Mouse (Mus musculus) ES-Bruce4 (cell line): ENCODE measurements around the gene Rhebl1. TPM values are rescaled to one million over a fixed set of nuclear protein-coding genes. Genes with fewer than 3 reads are reported as not detected.

ENCODE experiments used
- H3K27ac ChIP-seq: 2 replicates; pipeline ENCODE4 v1.5.1; 2012; ENCODE audit warnings: low read length, inconsistent platforms; ENCODE audit not compliant: insufficient read depth
- H3K27me3 ChIP-seq: 2 replicates; pipeline ENCODE4 v1.6.1; 2012; ENCODE audit warnings: mild to moderate bottlenecking, low read length, inconsistent platforms; ENCODE audit not compliant: control insufficient read depth, poor library complexity, insufficient read depth, severe bottlenecking
- H3K36me3 ChIP-seq: 2 replicates; pipeline ENCODE4 v1.6.1; 2012; ENCODE audit warnings: inconsistent platforms, mild to moderate bottlenecking, low read length, moderate library complexity; ENCODE audit not compliant: control insufficient read depth, poor library complexity, insufficient read depth, severe bottlenecking
- H3K4me1 ChIP-seq: one replicate; pipeline ENCODE4 v1.8.1; 2011; ENCODE audit warnings: low read length; ENCODE audit not compliant: control insufficient read depth, insufficient read depth
- H3K4me3 ChIP-seq: 2 replicates; pipeline ENCODE4 v1.5.1; 2011; ENCODE audit warnings: low read depth, mild to moderate bottlenecking, low read length
- H3K9ac ChIP-seq: 2 replicates; pipeline ENCODE4 v1.6.1; 2012; ENCODE audit warnings: low read depth, mild to moderate bottlenecking, inconsistent platforms; ENCODE audit not compliant: poor library complexity, severe bottlenecking
- H3K9me3 ChIP-seq: replicated peaks from 2 replicates; pipeline ENCODE4 v1.6.1; 2012; ENCODE audit warnings: mild to moderate bottlenecking, low read length, inconsistent platforms; ENCODE audit not compliant: control insufficient read depth, poor library complexity, insufficient read depth, severe bottlenecking
- CTCF ChIP-seq: IDR thresholded peaks from one replicate; pipeline ENCODE4 v1.8.1; 2011; ENCODE audit warnings: low read depth, low read length
- EP300 ChIP-seq: IDR thresholded peaks from 2 replicates; pipeline ENCODE4 v1.6.1; 2011; ENCODE audit warnings: low read depth, low read length; ENCODE audit not compliant: insufficient read depth
- POLR2A ChIP-seq: IDR thresholded peaks from one replicate; pipeline ENCODE4 v1.8.1; 2011; ENCODE audit warnings: low read length; ENCODE audit not compliant: insufficient read depth
- polyA plus RNA-seq: library from polyadenylated mRNA; stranded (reverse); fragments of >200 nt; gene quantifications from 2 replicates; pipeline ENCODE4 v1.2.4, GENCODE M21; 2011; ENCODE audit warnings: low read depth; ENCODE audit not compliant: missing spikeins, insufficient read depth, insufficient read length

Rhebl1 gene
- polyA plus RNA-seq, 1 experiment = 41.9 TPM

GRCm38 (mm10) chr15:98854214-98854613 lies 40.1 kb downstream of the Rhebl1 start:
- no peak overlapping the region for H3K27ac ChIP-seq
- no peaks in the 10 kb centered on the region for H3K4me1 ChIP-seq
- H3K36me3 ChIP-seq = peaks cover 57% of the 10 kb centered on the region
- H3K9ac ChIP-seq = no peak overlapping the region
- H3K9me3 ChIP-seq = no peaks in the 10 kb centered on the region
- H3K27me3 ChIP-seq = no peaks in the 10 kb centered on the region
- no peak for TF ChIP-seq POLR2A
- TF ChIP-seq CTCF = no peak
- no peak for TF ChIP-seq EP300
- no peak overlapping the region for H3K4me3 ChIP-seq

- peaks cover 58% of the 10 kb centered on the region for H3K36me3 ChIP-seq
- no peak overlapping the region for H3K27ac ChIP-seq
- no peak overlapping the region for H3K4me3 ChIP-seq
- TF ChIP-seq EP300 (no peak), POLR2A (no peak), CTCF (no peak)
- no peaks in the 10 kb centered on the region for H3K4me1 ChIP-seq
- no peaks in the 10 kb centered on the region for H3K27me3 ChIP-seq
- no peaks in the 10 kb centered on the region for H3K9me3 ChIP-seq
- no peak overlapping the region for H3K9ac ChIP-seq
These were observed 41.0 kb downstream of the Rhebl1 start for GRCm38 (mm10) chr15:98853161-98853937.

- no peaks in the 10 kb centered on the region for H3K9me3 ChIP-seq
- no peaks in the 10 kb centered on the region for H3K27me3 ChIP-seq
- no peak overlapping the region for H3K4me3 ChIP-seq
- H3K9ac ChIP-seq = no peak overlapping the region
- H3K27ac ChIP-seq = no peak overlapping the region
- no peaks in the 10 kb centered on the region for H3K4me1 ChIP-seq
- TF ChIP-seq POLR2A (no peak), CTCF (no peak), EP300 (no peak)
- peaks cover 58% of the 10 kb centered on the region for H3K36me3 ChIP-seq
These were observed 41.6 kb downstream of the Rhebl1 start for GRCm38 (mm10) chr15:98852733-98853132.

GRCm38 (mm10) chr15:98852071-98852470 lies 42.3 kb downstream of the Rhebl1 start:
- Histone ChIP-seq H3K9me3 (no peaks in the 10 kb centered on the region), H3K4me3 (no peak overlapping the region), H3K36me3 (peaks cover 57% of the 10 kb centered on the region), H3K4me1 (no peaks in the 10 kb centered on the region), H3K27me3 (no peaks in the 10 kb centered on the region), H3K9ac (no peak overlapping the region), H3K27ac (no peak overlapping the region)
- TF ChIP-seq POLR2A = no peak
- TF ChIP-seq CTCF = no peak
- no peak for TF ChIP-seq EP300

- H3K27ac ChIP-seq = no peak overlapping the region
- no peak overlapping the region for H3K4me3 ChIP-seq
- TF ChIP-seq CTCF (no peak), EP300 (no peak), POLR2A (no peak)
- no peaks in the 10 kb centered on the region for H3K27me3 ChIP-seq
- H3K9me3 ChIP-seq = no peaks in the 10 kb centered on the region
- H3K36me3 ChIP-seq = peaks cover 59% of the 10 kb centered on the region
- no peak overlapping the region for H3K9ac ChIP-seq
- H3K4me1 ChIP-seq = no peaks in the 10 kb centered on the region
These were observed 43.0 kb downstream of the Rhebl1 start for GRCm38 (mm10) chr15:98851229-98851818.

GRCm38 (mm10) chr15:98850668-98851067 lies 43.7 kb downstream of the Rhebl1 start:
- Histone ChIP-seq H3K36me3 (peaks cover 62% of the 10 kb centered on the region), H3K9me3 (no peaks in the 10 kb centered on the region), H3K4me1 (no peaks in the 10 kb centered on the region), H3K4me3 (no peak overlapping the region), H3K27me3 (no peaks in the 10 kb centered on the region), H3K9ac (no peak overlapping the region), H3K27ac (no peak overlapping the region)
- TF ChIP-seq CTCF (no peak), POLR2A (no peak), EP300 (no peak)
